Mouse (Mus musculus) intestine, postnatal 0 days (tissue): Measurements from ENCODE around the gene Gm44511. TPM values are rescaled to one million over a fixed set of nuclear protein-coding genes. Genes with fewer than 3 reads are reported as not detected.
"Not testable (repeated sequence)": the region's sequence is repeated elsewhere in the genome, so short reads cannot be mapped to it uniquely, and the experiment has no call there.

Source experiments
- ATAC-seq: fragments of 200-750 bp; cut with Nextera tagmentation; 2 replicates; pipeline ENCODE4 v1.8.0; 2017; ENCODE audit warnings: mild to moderate bottlenecking, moderate TSS enrichment, moderate library complexity
- H3K27ac ChIP-seq: fragments of 300-500 bp; sonication (generic); 2 replicates; pipeline ENCODE4 v1.5.1; 2014; ENCODE audit warnings: mild to moderate bottlenecking, low read depth, low read length, moderate library complexity
- H3K27me3 ChIP-seq: fragments of 300-500 bp; sonication (generic); replicated peaks from 2 replicates; pipeline ENCODE4 v1.6.1; 2014; ENCODE audit warnings: low read length, mixed read lengths; ENCODE audit not compliant: control insufficient read depth, insufficient read depth
- H3K36me3 ChIP-seq: fragments of 300-500 bp; sonication (generic); 2 replicates; pipeline ENCODE4 v1.6.1; 2014; ENCODE audit warnings: mild to moderate bottlenecking, moderate library complexity; ENCODE audit not compliant: control insufficient read depth, insufficient read depth
- H3K4me1 ChIP-seq: fragments of 300-500 bp; sonication (generic); replicated peaks from 2 replicates; pipeline ENCODE4 v1.6.1; 2014; ENCODE audit warnings: antibody characterized with exemption, low read length, mixed read lengths; ENCODE audit not compliant: control insufficient read depth, insufficient read depth
- H3K4me2 ChIP-seq: fragments of 300-500 bp; sonication (generic); replicated peaks from 2 replicates; pipeline ENCODE4 v1.6.1; 2014; ENCODE audit warnings: low read depth, mild to moderate bottlenecking, moderate library complexity
- H3K4me3 ChIP-seq: fragments of 300-500 bp; sonication (generic); 2 replicates; pipeline ENCODE4 v1.5.1; 2014; ENCODE audit warnings: low read depth, low read length
- H3K9ac ChIP-seq: fragments of 300-500 bp; sonication (generic); 2 replicates; pipeline ENCODE4 v1.6.1; 2014; ENCODE audit warnings: mild to moderate bottlenecking, low read depth, low read length
- H3K9me3 ChIP-seq: fragments of 300-500 bp; sonication (generic); 2 replicates; pipeline ENCODE4 v1.6.1; 2016; ENCODE audit warnings: mixed run types; ENCODE audit not compliant: control insufficient read depth
- CTCF ChIP-seq: sonication (generic); IDR thresholded peaks from 2 replicates; pipeline ENCODE4 v1.5.1; 2016; ENCODE audit warnings: low read depth, mild to moderate bottlenecking, control low read depth, antibody characterized with exemption, moderate library complexity
- WGBS: fragments of 180-500 bp; shearing (Covaris S2); extraction: QIAGEN DNeasy Blood & Tissue Kit; methylation state at CpG from one replicate; pipeline ENCODE4 v1.1.7; 2014; 5-methylcytosine and 5-hydroxymethylcytosine counted together
- polyA plus RNA-seq: library from polyadenylated mRNA; unstranded; fragments of >200 nt; fragmentation: Nextera tagmentation; extraction: Ambion mirVana; gene quantifications from 2 replicates; pipeline ENCODE4 v1.2.1, GENCODE M21; 2015

Gm44511 gene
- polyA plus RNA-seq, 1 experiment from 2014 or later, result not detected

GRCm38 (mm10) chr6:128768047-128768446 lies 58.1 kb downstream of the Gm44511 start:
- Histone ChIP-seq H3K27ac (no peak overlapping the region), H3K27me3 (no peaks in the 10 kb centered on the region), H3K4me2 (no peak overlapping the region), H3K9me3 (no peaks in the 10 kb centered on the region), H3K4me1 (no peaks in the 10 kb centered on the region), H3K9ac (no peak overlapping the region), H3K4me3 (no peak overlapping the region), H3K36me3 (no peaks in the 10 kb centered on the region)
- no peak for TF ChIP-seq CTCF
- no peak for ATAC-seq
- WGBS, result 80% methylated on average over 4 of the region's 4 CpGs

DNA sequence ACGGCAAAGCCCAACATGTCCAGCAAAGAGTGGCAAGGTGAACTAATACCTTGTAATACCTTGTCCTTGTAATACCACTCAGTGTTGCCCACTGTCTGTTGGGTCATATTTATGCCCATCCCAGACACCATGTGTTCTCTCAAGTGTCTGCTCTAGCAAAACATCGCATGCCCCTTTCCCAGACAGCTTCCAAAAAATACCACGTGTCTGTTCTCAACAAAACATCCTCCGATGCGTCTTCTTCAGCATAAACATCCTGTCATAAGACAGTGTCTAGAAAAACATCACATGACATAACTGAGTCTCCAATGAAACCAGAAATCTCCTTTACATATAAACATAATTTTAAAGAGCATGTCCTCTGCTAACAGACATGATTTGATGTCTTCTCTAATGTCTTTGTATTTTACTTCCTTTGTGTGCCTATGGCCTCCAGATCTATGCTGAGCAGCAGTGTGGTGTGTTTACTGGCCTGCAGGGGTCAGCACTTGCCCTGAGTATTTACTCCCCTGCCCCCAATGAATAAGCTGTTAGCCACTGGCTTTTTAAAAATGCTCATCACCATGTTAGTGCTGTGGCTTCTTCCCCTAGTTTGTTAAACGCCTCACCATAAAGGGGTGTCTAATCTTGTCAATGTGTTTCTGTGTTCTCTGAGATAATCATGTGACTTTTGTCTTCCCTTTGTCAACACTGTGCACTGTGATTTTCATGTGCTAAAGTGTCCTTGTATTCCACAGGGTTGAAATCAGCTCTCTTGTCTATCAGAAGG lies 59.4 kb downstream of the Gm44511 start:
- not testable (repeated sequence) for H3K9ac ChIP-seq, H3K36me3 ChIP-seq, H3K4me2 ChIP-seq, ATAC-seq, H3K27me3 ChIP-seq, H3K4me1 ChIP-seq, H3K4me3 ChIP-seq, H3K9me3 ChIP-seq, H3K27ac ChIP-seq
- peak; percentile 78 for TF ChIP-seq CTCF
- WGBS, result 60% methylated on average over 6 of the region's 6 CpGs

GRCm38 (mm10) chr6:128765211-128765610 lies 60.9 kb downstream of the Gm44511 start:
- no peaks in the 10 kb centered on the region for H3K9me3 ChIP-seq
- H3K27ac ChIP-seq, result no peak overlapping the region
- TF ChIP-seq CTCF, result no peak
- no peak overlapping the region for H3K9ac ChIP-seq
- no peak for ATAC-seq
- no peaks in the 10 kb centered on the region for H3K36me3 ChIP-seq
- H3K4me3 ChIP-seq, result no peak overlapping the region
- no peak overlapping the region for H3K4me2 ChIP-seq
- H3K4me1 ChIP-seq, result no peaks in the 10 kb centered on the region
- no peaks in the 10 kb centered on the region for H3K27me3 ChIP-seq
- WGBS, result 83% methylated on average over 1 of the region's 1 CpGs

DNA sequence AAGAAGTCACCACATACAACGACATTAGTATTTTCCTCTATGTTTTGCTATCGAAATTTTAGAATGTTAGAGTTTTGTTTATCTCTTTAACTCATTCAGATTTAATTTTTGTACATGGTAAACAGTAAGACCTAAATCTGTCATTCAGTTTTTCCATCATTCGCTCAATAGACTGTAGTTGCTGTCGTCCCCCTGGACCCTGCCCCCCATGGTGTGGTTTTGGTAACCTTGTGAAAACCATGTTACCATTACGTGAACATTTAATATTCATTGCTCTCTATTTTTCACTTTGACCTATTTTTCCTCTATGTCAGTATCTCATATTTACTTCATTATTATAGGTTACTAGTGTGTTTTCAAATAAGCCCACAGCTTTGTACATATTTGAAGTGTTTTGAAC lies 61.5 kb downstream of the Gm44511 start:
- TF ChIP-seq CTCF, result no peak
- Histone ChIP-seq H3K4me1 (no peaks in the 10 kb centered on the region), H3K27ac (no peak overlapping the region), H3K9me3 (no peaks in the 10 kb centered on the region), H3K4me3 (peak overlapping the region; percentile 23), H3K4me2 (peak overlapping the region; percentile 53), H3K9ac (no peak overlapping the region), H3K36me3 (no peaks in the 10 kb centered on the region), H3K27me3 (no peaks in the 10 kb centered on the region)
- ATAC-seq, result no peak
- 22% methylated on average over 5 of the region's 5 CpGs for WGBS

DNA sequence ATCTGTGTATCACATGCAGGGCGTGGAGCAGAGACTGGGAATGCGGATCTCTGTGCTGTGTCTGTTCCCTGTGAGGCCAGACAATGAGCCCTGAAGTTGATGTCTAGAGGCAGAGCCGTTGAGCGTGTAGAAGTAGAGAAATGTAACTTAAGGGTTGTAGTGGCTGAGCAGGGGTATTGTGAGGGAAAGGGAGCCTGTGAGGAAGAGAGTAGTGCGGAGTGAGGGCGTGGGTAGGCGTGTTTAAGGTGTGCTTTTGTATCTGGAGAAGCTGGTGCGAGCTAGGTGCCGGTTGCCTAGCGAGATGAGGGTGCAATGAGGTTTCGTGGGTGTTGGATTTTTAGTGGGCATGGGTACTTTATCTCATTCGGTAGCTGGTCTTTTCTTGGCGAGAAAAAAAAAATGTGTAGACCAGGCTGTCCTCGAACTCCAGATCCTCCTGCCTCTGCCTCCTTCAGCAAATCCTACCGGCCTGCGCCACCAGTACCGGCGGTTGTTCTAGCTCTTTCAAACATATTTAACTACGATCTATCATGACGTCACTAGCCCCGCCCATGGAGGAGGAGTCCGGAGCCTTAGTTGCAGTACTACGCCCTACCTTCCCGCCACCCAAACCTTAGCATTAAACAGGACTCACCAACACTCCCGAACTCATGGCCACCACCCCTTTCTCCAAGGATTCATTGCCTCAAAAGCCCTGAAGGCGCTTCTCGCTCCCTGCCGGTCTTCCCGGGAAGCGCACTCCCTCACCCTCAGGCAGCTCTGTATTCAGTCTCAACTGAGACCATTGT lies 62.2 kb downstream of the Gm44511 start:
- peak; percentile 93 for ATAC-seq
- Histone ChIP-seq H3K4me2 (peak overlapping the region; percentile 78), H3K36me3 (no peaks in the 10 kb centered on the region), H3K27me3 (no peaks in the 10 kb centered on the region), H3K4me1 (no peaks in the 10 kb centered on the region), H3K9ac (peak overlapping the region; percentile 50; the same call in 1 of the 2 replicates), H3K9me3 (no peaks in the 10 kb centered on the region), H3K4me3 (peak overlapping the region; percentile 51), H3K27ac (no peak overlapping the region; the same call in 1 of the 2 replicates)
- WGBS, result under 1% methylated on average over 29 of the region's 30 CpGs
- TF ChIP-seq CTCF, result peak; percentile 89

GRCm38 (mm10) chr6:128762892-128763670 lies 63.0 kb downstream of the Gm44511 start:
- not testable (repeated sequence) for H3K4me1 ChIP-seq, H3K27ac ChIP-seq, H3K9ac ChIP-seq, ATAC-seq, H3K36me3 ChIP-seq, H3K9me3 ChIP-seq, H3K27me3 ChIP-seq
- H3K4me3 ChIP-seq, result peak overlapping the region; percentile 51; the same call in 1 of the 2 replicates
- WGBS, result 77% methylated on average over 10 of the region's 10 CpGs
- peak overlapping the region; percentile 78 for H3K4me2 ChIP-seq
